20 mouse cellular contexts compared by ENCODE assay signal in the genomic region with DNA sequence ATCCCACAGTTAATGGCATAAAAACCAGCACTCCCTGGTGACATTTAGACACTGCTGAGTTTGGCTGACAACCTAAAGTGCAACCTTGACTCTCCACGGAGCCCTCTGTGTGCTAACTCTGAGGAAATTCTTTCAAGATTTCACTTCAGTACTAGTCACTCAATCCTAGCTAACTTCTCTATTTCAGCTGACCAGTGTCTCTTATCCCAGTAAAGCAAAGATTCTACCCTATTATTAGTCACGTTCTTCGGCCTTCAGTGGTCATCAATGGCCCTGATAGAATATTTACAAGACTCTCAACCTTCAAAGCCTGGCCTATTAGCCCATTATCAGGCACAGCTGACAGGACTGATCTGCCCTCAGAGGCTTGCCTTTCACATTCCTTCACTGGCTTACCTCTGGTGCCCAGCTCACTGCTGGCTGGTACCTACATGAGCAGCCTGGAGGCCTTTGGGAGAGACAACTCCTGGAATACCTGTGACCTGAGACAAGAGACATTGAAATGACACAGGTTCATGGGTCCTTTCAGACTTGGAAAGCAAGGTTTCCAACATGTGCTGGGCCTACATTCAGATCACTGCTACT. TPM values are rescaled to one million over a fixed set of nuclear protein-coding genes. Genes with fewer than 3 reads are reported as not detected.
DNase-seq lines count a peak whose midpoint lies in the region; ATAC-seq lines count a peak whose summit lies in the region.
"Had no signal": no experiment of that assay in that cellular context is flagged by ENCODE, and none has a peak within 500 bp of the region (broad histone marks: within the 10 kb centered on the region; RNA-seq: fewer than 3 reads in every experiment).

No protein-coding gene starts in this region.

- no peaks in the 10 kb centered on the region for H3K36me3 ChIP-seq in kidney, embryonic 15.5 days
- H3K36me3 ChIP-seq: embryonic facial prominence, embryonic 13.5 days; embryonic facial prominence, embryonic 15.5 days; forebrain, embryonic 10.5 days; forebrain, embryonic 12.5 days had no signal

- WGBS in kidney, embryonic 15.5 days = 87% methylated on average over 3 of the region's 3 CpGs

- H3K9me3 ChIP-seq in kidney, embryonic 15.5 days (replicated peaks) = no peaks in the 10 kb centered on the region
- H3K9me3 ChIP-seq: embryonic facial prominence, embryonic 13.5 days; embryonic facial prominence, embryonic 15.5 days; forebrain, embryonic 10.5 days; forebrain, embryonic 12.5 days had no signal

- no peaks in the 10 kb centered on the region for H3K4me1 ChIP-seq in kidney, embryonic 15.5 days
- H3K4me1 ChIP-seq: embryonic facial prominence, embryonic 13.5 days; embryonic facial prominence, embryonic 15.5 days; forebrain, embryonic 10.5 days; forebrain, embryonic 12.5 days had no signal

- 0 out of 2 replicates have a peak overlapping the region, but pooled peaks have one; percentile 30 for H3K27ac ChIP-seq in kidney, embryonic 15.5 days
- H3K27ac ChIP-seq: embryonic facial prominence, embryonic 13.5 days; embryonic facial prominence, embryonic 15.5 days; forebrain, embryonic 10.5 days; forebrain, embryonic 12.5 days had no signal

- H3K4me3 ChIP-seq in kidney, embryonic 15.5 days (replicated peaks) = no peak overlapping the region
- H3K4me3 ChIP-seq: embryonic facial prominence, embryonic 13.5 days; embryonic facial prominence, embryonic 15.5 days; erythroblast, embryonic 14.5 days; forebrain, embryonic 10.5 days; forebrain, embryonic 12.5 days had no signal

- H3K9ac ChIP-seq in kidney, embryonic 15.5 days = no peak overlapping the region
- H3K9ac ChIP-seq: embryonic facial prominence, embryonic 13.5 days; embryonic facial prominence, embryonic 15.5 days; forebrain, embryonic 12.5 days had no signal

- H3K27me3 ChIP-seq in kidney, embryonic 15.5 days = no peaks in the 10 kb centered on the region
- H3K27me3 ChIP-seq: embryonic facial prominence, embryonic 13.5 days; embryonic facial prominence, embryonic 15.5 days; forebrain, embryonic 12.5 days had no signal

- peak; percentile 46 for DNase-seq in adrenal gland, postnatal 10 days
- no peak for DNase-seq in adrenal gland, postnatal 25 days
- DNase-seq in adrenal gland, postnatal 36 days = peak; percentile 31 to 37
- no peak for DNase-seq in adrenal gland, postnatal 4 days (ENCODE audit: low spot score in 2 of 2)
- no peak for DNase-seq in kidney, postnatal 4 days
- DNase-seq: cerebellum, adult 11 months; cerebellum, adult 18-20 months; cerebellum, adult 8-10 months; cerebellum, adult 9-11 months; cerebellum, postnatal 14 days; cerebellum, postnatal 36 days; embryo, embryonic 11 days had no signal

- ATAC-seq in kidney, embryonic 15.5 days (replicated peaks; ENCODE audit: low FRiP score) = no peak
- ATAC-seq: forebrain, embryonic 14.5 days; forebrain, embryonic 16.5 days had no signal

- H3K4me2 ChIP-seq in kidney, embryonic 15.5 days = no peak overlapping the region
- H3K4me2 ChIP-seq: embryonic facial prominence, embryonic 13.5 days; embryonic facial prominence, embryonic 15.5 days; forebrain, embryonic 12.5 days had no signal

RNA-seq across cellular contexts. Expression of gene Ect2, which starts 11.9 kb away (rescaled TPM):
- total RNA-seq in adrenal gland, postnatal 10 days (2021) = 10 to 100 TPM; 13.2 to 17.2 TPM
- total RNA-seq in adrenal gland, postnatal 25 days (2021) = 8.7 and 16.0 TPM in 2 replicates
- 1 to 10 TPM; 6.2 to 7.5 TPM for total RNA-seq in adrenal gland, postnatal 36 days (2021)
- 10 to 100 TPM; 20.6 to 26.5 TPM for total RNA-seq in adrenal gland, postnatal 4 days (2021)
- polyA plus RNA-seq in kidney, embryonic 15.5 days (2015; fragmentation: Nextera tagmentation; extraction: Ambion mirVana) = 60.9 and 66.7 TPM in 2 replicates

RNA-seq across cellular contexts. Expression of gene Nceh1, which starts 17.2 kb away (rescaled TPM):
- total RNA-seq in adrenal gland, postnatal 10 days (2021) = 10 to 100 TPM; 65.9 to 80.9 TPM
- total RNA-seq in adrenal gland, postnatal 25 days (2021) = 151 and 228 TPM in 2 replicates
- total RNA-seq in adrenal gland, postnatal 36 days (2021) = 100 to 1,000 TPM in 1 of 2 experiments, 10 to 100 TPM in 1; 91.9 to 225 TPM
- 100 to 1,000 TPM; 103 to 113 TPM for total RNA-seq in adrenal gland, postnatal 4 days (2021)
- polyA plus RNA-seq in kidney, embryonic 15.5 days (2015; fragmentation: Nextera tagmentation; extraction: Ambion mirVana) = 15.8 and 16.3 TPM in 2 replicates

Comparison
In these comparisons a context has a peak if more than half of its experiments do, and no peak if none do; other contexts are left out.
1. DNase-seq: peak in adrenal gland, postnatal 10 days (single experiment) and adrenal gland, postnatal 36 days (2 of 2); none in adrenal gland, postnatal 25 days (single experiment), adrenal gland, postnatal 4 days (0 of 2) and kidney, postnatal 4 days (0 of 2).